Mouse (Mus musculus) liver, embryonic 14.5 days (tissue): ENCODE data around the gene Axl. TPM values are rescaled to one million over a fixed set of nuclear protein-coding genes. Genes with fewer than 3 reads are reported as not detected.

ENCODE experiments used
- ATAC-seq: fragments of 200-750 bp; cut with Nextera tagmentation; 2 replicates; pipeline ENCODE4 v1.8.0; 2017; ENCODE audit warnings: moderate number of reproducible peaks, mild to moderate bottlenecking, moderate library complexity; ENCODE audit not compliant: insufficient read depth
- DNase-seq, 3 experiments: peaks; one replicate each; pipeline ENCODE4 v3.0.0-alpha.2; 2012 to 2013; ENCODE audit warnings: low read depth in 3 of 3, low spot score in 3 of 3
- H3K27ac ChIP-seq: fragments of 300-500 bp; sonication (generic); 2 replicates; pipeline ENCODE4 v1.5.1; 2014; ENCODE audit warnings: moderate library complexity, mild to moderate bottlenecking, control low read depth, inconsistent platforms
- H3K27me3 ChIP-seq: fragments of 300-500 bp; sonication (generic); 2 replicates; pipeline ENCODE4 v1.6.1; 2014; ENCODE audit warnings: mild to moderate bottlenecking, low read length, moderate library complexity; ENCODE audit not compliant: control insufficient read depth, insufficient read depth
- H3K36me3 ChIP-seq: fragments of 300-500 bp; sonication (generic); replicated peaks from 2 replicates; pipeline ENCODE4 v1.6.1; 2014; ENCODE audit warnings: low read depth; ENCODE audit not compliant: control insufficient read depth, insufficient read depth
- H3K4me1 ChIP-seq, 2 experiments: fragments of 200-500 bp in 1 of 2; fragments of 300-500 bp in 1 of 2; sonication (generic) in 1 of 2; replicated peaks; 2 replicates each; pipeline ENCODE4 v1.6.1; 2012 to 2014; ENCODE audit warnings: antibody characterized with exemption in 1 of 2, inconsistent platforms in 1 of 2, low read length in 1 of 2; ENCODE audit not compliant: control insufficient read depth in 2 of 2, insufficient read depth in 2 of 2
- H3K4me2 ChIP-seq: fragments of 300-500 bp; sonication (generic); 2 replicates; pipeline ENCODE4 v1.6.1; 2014; ENCODE audit warnings: low read depth, mild to moderate bottlenecking, control low read depth, moderate library complexity
- H3K4me3 ChIP-seq, 2 experiments: fragments of 200-500 bp in 1 of 2; fragments of 300-500 bp in 1 of 2; sonication (generic) in 1 of 2; 2 replicates each; pipeline ENCODE4 v1.5.1; 2012 to 2014; ENCODE audit warnings: low read depth in 2 of 2, low read length in 2 of 2, mild to moderate bottlenecking in 2 of 2, control low read depth in 1 of 2, inconsistent platforms in 1 of 2, moderate library complexity in 1 of 2; ENCODE audit not compliant: insufficient read depth in 1 of 2
- H3K9ac ChIP-seq: fragments of 300-500 bp; sonication (generic); replicated peaks from 2 replicates; pipeline ENCODE4 v1.6.1; 2014; ENCODE audit warnings: mild to moderate bottlenecking, control low read depth, moderate library complexity
- H3K9me3 ChIP-seq: fragments of 300-500 bp; sonication (generic); 2 replicates; pipeline ENCODE4 v1.6.1; 2016; ENCODE audit warnings: low read length, mixed read lengths; ENCODE audit not compliant: control insufficient read depth
- CTCF ChIP-seq: IDR thresholded peaks from 2 replicates; pipeline ENCODE4 v1.5.1; 2016; ENCODE audit warnings: antibody characterized with exemption, low read depth, control low read depth
- EP300 ChIP-seq: IDR thresholded peaks from 2 replicates; pipeline ENCODE4 v1.6.1; 2016; ENCODE audit warnings: antibody characterized with exemption, low read depth
- WGBS: fragments of 180-500 bp; shearing (Covaris S2); extraction: QIAGEN DNeasy Blood & Tissue Kit; methylation state at CpG from one replicate; pipeline ENCODE4 v1.1.7; 2014; ENCODE audit not compliant: insufficient replicate concordance; 5-methylcytosine and 5-hydroxymethylcytosine counted together
- polyA plus RNA-seq, 2 experiments: library from polyadenylated mRNA; depleted of rRNA in 1 of 2; stranded (reverse) in 1 of 2; unstranded in 1 of 2; fragments of >200 nt; fragmentation: Nextera tagmentation in 1 of 2; extraction: Ambion mirVana in 1 of 2; gene quantifications; 2 replicates each; pipeline versions ENCODE4 v1.2.1 to v1.2.3; 2012 to 2014

Axl gene
- polyA plus RNA-seq, 2 experiments, result 5.8 to 11.8 TPM

- Histone ChIP-seq H3K9ac (no peak overlapping the region), H3K4me1 (peaks cover 0 to 7% of the 10 kb centered on the region in 2 experiments; a peak in 1 of 4 replicates), H3K9me3 (no peaks in the 10 kb centered on the region), H3K4me3 (no peak overlapping the region), H3K4me2 (no peak overlapping the region), H3K27me3 (no peaks in the 10 kb centered on the region), H3K27ac (no peak overlapping the region), H3K36me3 (no peaks in the 10 kb centered on the region)
- TF ChIP-seq EP300 (no peak), CTCF (no peak)
- ATAC-seq, result no peak
- DNase-seq, result no peak
- WGBS, result 57% methylated on average over 13 of the region's 13 CpGs
Measured at GRCm38 (mm10) chr7:25803460-25803859, 15.0 kb upstream of the Axl start.

DNA sequence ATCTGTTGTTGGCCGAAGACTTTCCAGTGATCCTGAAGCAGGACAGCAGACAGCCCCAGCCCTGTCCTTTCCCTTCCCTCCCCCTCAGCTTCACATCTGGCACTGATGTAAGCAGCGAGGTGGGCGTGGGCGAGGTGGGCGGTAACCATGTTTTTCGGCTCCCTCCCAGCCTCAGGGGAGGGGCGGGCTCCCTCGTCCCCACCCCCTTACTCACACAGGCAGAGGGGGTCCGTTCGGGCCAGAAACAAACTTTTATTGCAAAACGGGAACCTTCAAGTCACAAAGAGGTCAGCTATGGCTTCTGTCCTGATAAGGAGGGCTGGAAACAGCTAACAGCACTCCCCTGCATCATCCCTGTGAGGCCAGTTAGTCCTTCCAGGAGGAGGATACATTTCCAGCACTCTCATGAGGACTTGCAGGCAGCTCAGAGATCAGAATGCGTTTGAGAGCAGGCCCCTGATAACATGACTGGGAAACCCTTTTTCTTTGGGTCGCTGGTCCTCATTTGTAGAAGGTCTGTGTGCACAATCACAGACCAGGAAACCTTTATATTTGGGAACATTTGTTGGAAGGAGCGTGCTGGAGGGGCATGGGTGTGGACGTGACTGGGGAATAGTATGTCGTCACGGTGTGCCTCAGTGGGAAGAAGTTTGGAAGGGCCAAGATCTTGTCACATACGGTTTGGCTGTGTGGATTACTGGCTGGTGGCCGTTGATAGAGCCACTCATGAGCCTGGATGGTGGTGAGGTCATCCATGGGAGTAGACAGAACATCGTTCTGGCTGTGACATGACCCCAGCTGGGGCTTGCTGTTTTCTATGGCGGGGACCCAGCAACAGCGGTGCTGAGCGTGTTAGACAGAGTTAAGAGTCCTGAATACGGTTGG is 14.0 kb upstream of the Axl start:
- H3K36me3 ChIP-seq, result no peaks in the 10 kb centered on the region
- H3K4me2 ChIP-seq, result peak overlapping the region; percentile 22; the same call in 1 of the 2 replicates
- H3K9ac ChIP-seq, result no peak overlapping the region; the same call in 1 of the 2 replicates
- H3K27me3 ChIP-seq, result no peaks in the 10 kb centered on the region
- TF ChIP-seq EP300, result no peak
- no peak for TF ChIP-seq CTCF
- peaks cover 0 to 7% of the 10 kb centered on the region in 2 experiments; a peak in 1 of 4 replicates for H3K4me1 ChIP-seq
- peak; percentile 21; the same call in 1 of the 2 replicates for ATAC-seq
- no peak overlapping the region for H3K4me3 ChIP-seq
- H3K27ac ChIP-seq, result no peak overlapping the region
- H3K9me3 ChIP-seq, result no peaks in the 10 kb centered on the region; the same call in 1 of the 2 replicates
- DNase-seq, result no peak
- WGBS, result 31% methylated on average over 24 of the region's 24 CpGs

GRCm38 (mm10) chr7:25801031-25801430 is 12.5 kb upstream of the Axl start:
- no peak overlapping the region for H3K4me3 ChIP-seq
- no peaks in the 10 kb centered on the region for H3K36me3 ChIP-seq
- no peaks in the 10 kb centered on the region for H3K27me3 ChIP-seq
- H3K27ac ChIP-seq, result no peak overlapping the region
- TF ChIP-seq CTCF (no peak), EP300 (no peak)
- H3K4me1 ChIP-seq, result peaks cover 0 to 7% of the 10 kb centered on the region in 2 experiments; a peak in 1 of 4 replicates
- no peak overlapping the region for H3K4me2 ChIP-seq
- WGBS, result 67% methylated on average over 6 of the region's 6 CpGs
- no peak for DNase-seq
- H3K9ac ChIP-seq, result no peak overlapping the region
- no peak for ATAC-seq
- H3K9me3 ChIP-seq, result no peaks in the 10 kb centered on the region; the same call in 1 of the 2 replicates

- DNase-seq (no peak), ATAC-seq (no peak)
- Histone ChIP-seq H3K36me3 (no peaks in the 10 kb centered on the region), H3K4me1 (peaks cover 0 to 7% of the 10 kb centered on the region in 2 experiments; a peak in 1 of 4 replicates), H3K4me3 (no peak overlapping the region), H3K4me2 (no peak overlapping the region), H3K27me3 (no peaks in the 10 kb centered on the region), H3K9me3 (no peaks in the 10 kb centered on the region; the same call in 1 of the 2 replicates), H3K27ac (no peak overlapping the region), H3K9ac (no peak overlapping the region)
- TF ChIP-seq EP300 (no peak), CTCF (no peak)
- WGBS, result 56% methylated on average over 1 of the region's 1 CpGs
Measured at GRCm38 (mm10) chr7:25799369-25799768, 10.9 kb upstream of the Axl start.

GRCm38 (mm10) chr7:25798540-25798939 is 10.0 kb upstream of the Axl start:
- Histone ChIP-seq H3K27me3 (no peaks in the 10 kb centered on the region), H3K9ac (no peak overlapping the region), H3K4me3 (no peak overlapping the region), H3K4me2 (no peak overlapping the region), H3K4me1 (peaks cover 0 to 7% of the 10 kb centered on the region in 2 experiments; a peak in 1 of 4 replicates), H3K9me3 (no peaks in the 10 kb centered on the region; the same call in 1 of the 2 replicates), H3K27ac (no peak overlapping the region), H3K36me3 (no peaks in the 10 kb centered on the region)
- TF ChIP-seq CTCF (peak; percentile 63), EP300 (no peak)
- DNase-seq (no peak), ATAC-seq (no peak)
- 68% methylated on average over 2 of the region's 2 CpGs for WGBS
